Mouse (Mus musculus): ENCODE results near the gene Slc12a6. TPM values are rescaled to one million over a fixed set of nuclear protein-coding genes. Genes with fewer than 3 reads are reported as not detected.
"Not testable (repeated sequence)": the region's sequence is repeated elsewhere in the genome, so short reads cannot be mapped to it uniquely, and the experiment has no call there.

The Slc12a6 gene
- polyA plus RNA-seq, 1 experiment from 2014 or later: 9.7 TPM

GRCm38 (mm10) chr2:112267547-112268269, 2.1 kb downstream of the Slc12a6 start:
- Histone ChIP-seq H3K9me3 (no peaks in the 10 kb centered on the region), H3K27me3 (replicated peaks; ENCODE audit: low read depth, poor library complexity, severe bottlenecking) (no peaks in the 10 kb centered on the region), H3K36me3 (replicated peaks) (no peaks in the 10 kb centered on the region; the same call in 1 of the 2 replicates), H3K27ac (replicated peaks) (no peak overlapping the region), H3K4me1 (peaks cover 24% of the 10 kb centered on the region), H3K4me3 (no peak overlapping the region; the same call in 1 of the 2 replicates)
- no peak for DNase-seq (ENCODE audit: low spot score)
- WGBS: 85% methylated on average over 8 of the region's 8 CpGs

- no peak overlapping the region for H3K27ac ChIP-seq (replicated peaks)
- no peak for DNase-seq (ENCODE audit: low spot score)
- H3K36me3 ChIP-seq (replicated peaks): no peaks in the 10 kb centered on the region
- no peak overlapping the region for H3K4me3 ChIP-seq
- H3K27me3 ChIP-seq (replicated peaks; ENCODE audit: low read depth, poor library complexity, severe bottlenecking): no peaks in the 10 kb centered on the region
- no peaks in the 10 kb centered on the region for H3K9me3 ChIP-seq
- WGBS: 86% methylated on average over 2 of the region's 2 CpGs
- peaks cover 15% of the 10 kb centered on the region for H3K4me1 ChIP-seq
These were observed 4.4 kb downstream of the Slc12a6 start for GRCm38 (mm10) chr2:112270011-112270410.

- Histone ChIP-seq H3K27ac (replicated peaks) (no peak overlapping the region), H3K4me1 (no peaks in the 10 kb centered on the region; the same call in 1 of the 2 replicates), H3K4me3 (no peak overlapping the region), H3K9me3 (no peaks in the 10 kb centered on the region), H3K27me3 (replicated peaks; ENCODE audit: low read depth, poor library complexity, severe bottlenecking) (no peaks in the 10 kb centered on the region), H3K36me3 (replicated peaks) (no peaks in the 10 kb centered on the region)
- WGBS: 83% methylated on average over 2 of the region's 2 CpGs
- no peak for DNase-seq (ENCODE audit: low spot score)
These were observed 7.3 kb downstream of the Slc12a6 start for GRCm38 (mm10) chr2:112272909-112273308.

GRCm38 (mm10) chr2:112273474-112273873, 7.8 kb downstream of the Slc12a6 start:
- no peaks in the 10 kb centered on the region for H3K9me3 ChIP-seq
- H3K4me1 ChIP-seq: no peaks in the 10 kb centered on the region; the same call in 1 of the 2 replicates
- 87% methylated on average over 6 of the region's 6 CpGs for WGBS
- no peak overlapping the region for H3K4me3 ChIP-seq
- H3K27ac ChIP-seq (replicated peaks): no peak overlapping the region
- DNase-seq (ENCODE audit: low spot score): no peak
- no peaks in the 10 kb centered on the region for H3K36me3 ChIP-seq (replicated peaks)
- H3K27me3 ChIP-seq (replicated peaks; ENCODE audit: low read depth, poor library complexity, severe bottlenecking): no peaks in the 10 kb centered on the region

- 91% methylated on average over 3 of the region's 3 CpGs for WGBS
- H3K36me3 ChIP-seq (replicated peaks): no peaks in the 10 kb centered on the region
- no peaks in the 10 kb centered on the region for H3K9me3 ChIP-seq
- no peak overlapping the region for H3K4me3 ChIP-seq
- no peaks in the 10 kb centered on the region for H3K27me3 ChIP-seq (replicated peaks; ENCODE audit: low read depth, poor library complexity, severe bottlenecking)
- no peak for DNase-seq (ENCODE audit: low spot score)
- H3K4me1 ChIP-seq: no peaks in the 10 kb centered on the region
- no peak overlapping the region for H3K27ac ChIP-seq (replicated peaks)
These were observed 11.2 kb downstream of the Slc12a6 start for GRCm38 (mm10) chr2:112276870-112277269.

GRCm38 (mm10) chr2:112282846-112283245, 17.2 kb downstream of the Slc12a6 start:
- no peak overlapping the region for H3K4me3 ChIP-seq
- no peak overlapping the region for H3K27ac ChIP-seq (replicated peaks)
- H3K36me3 ChIP-seq (replicated peaks): no peaks in the 10 kb centered on the region
- DNase-seq (ENCODE audit: low spot score): no peak
- peaks cover 8% of the 10 kb centered on the region for H3K4me1 ChIP-seq
- WGBS: 93% methylated on average over 1 of the region's 1 CpGs
- no peaks in the 10 kb centered on the region for H3K9me3 ChIP-seq
- H3K27me3 ChIP-seq (replicated peaks; ENCODE audit: low read depth, poor library complexity, severe bottlenecking): no peaks in the 10 kb centered on the region

- Histone ChIP-seq H3K27ac (replicated peaks) (peak overlapping the region; percentile 76), H3K27me3 (replicated peaks; ENCODE audit: low read depth, poor library complexity, severe bottlenecking) (no peaks in the 10 kb centered on the region), H3K36me3 (replicated peaks) (no peaks in the 10 kb centered on the region), H3K9me3 (no peaks in the 10 kb centered on the region), H3K4me3 (peak overlapping the region; percentile 65), H3K4me1 (peaks cover 8% of the 10 kb centered on the region)
- 1% methylated on average over 21 of the region's 21 CpGs for WGBS
- DNase-seq (ENCODE audit: low spot score): peak; percentile 59
These were observed 18.9 kb downstream of the Slc12a6 start for GRCm38 (mm10) chr2:112284363-112285030.

- H3K4me1 ChIP-seq: peaks cover 8% of the 10 kb centered on the region
- H3K4me3 ChIP-seq: peak overlapping the region; percentile 65
- H3K9me3 ChIP-seq: no peaks in the 10 kb centered on the region
- no peaks in the 10 kb centered on the region for H3K36me3 ChIP-seq (replicated peaks)
- 64% methylated on average over 6 of the region's 6 CpGs for WGBS
- DNase-seq (ENCODE audit: low spot score): no peak
- no peak overlapping the region for H3K27ac ChIP-seq (replicated peaks)
- H3K27me3 ChIP-seq (replicated peaks; ENCODE audit: low read depth, poor library complexity, severe bottlenecking): no peaks in the 10 kb centered on the region
These were observed 19.4 kb downstream of the Slc12a6 start for GRCm38 (mm10) chr2:112285031-112285390.

GRCm38 (mm10) chr2:112286062-112286461, 20.4 kb downstream of the Slc12a6 start:
- not testable (repeated sequence) for H3K4me3 ChIP-seq; H3K4me1 ChIP-seq; H3K27ac ChIP-seq (replicated peaks); H3K27me3 ChIP-seq (replicated peaks; ENCODE audit: low read depth, poor library complexity, severe bottlenecking); H3K36me3 ChIP-seq (replicated peaks); H3K9me3 ChIP-seq; DNase-seq (ENCODE audit: low spot score)
- WGBS: 96% methylated on average over 1 of the region's 1 CpGs

GRCm38 (mm10) chr2:112287059-112287458, 21.4 kb downstream of the Slc12a6 start:
- no peak overlapping the region for H3K27ac ChIP-seq (replicated peaks)
- H3K36me3 ChIP-seq (replicated peaks): no peaks in the 10 kb centered on the region
- no peak overlapping the region for H3K4me3 ChIP-seq
- WGBS: 72% methylated on average over 4 of the region's 4 CpGs
- H3K9me3 ChIP-seq: no peaks in the 10 kb centered on the region
- H3K27me3 ChIP-seq (replicated peaks; ENCODE audit: low read depth, poor library complexity, severe bottlenecking): no peaks in the 10 kb centered on the region
- H3K4me1 ChIP-seq: peaks cover 8% of the 10 kb centered on the region
- no peak for DNase-seq (ENCODE audit: low spot score)

- Histone ChIP-seq H3K4me1 (peaks cover 2% of the 10 kb centered on the region), H3K27ac (replicated peaks) (no peak overlapping the region), H3K4me3 (no peak overlapping the region), H3K9me3 (no peaks in the 10 kb centered on the region), H3K36me3 (replicated peaks) (no peaks in the 10 kb centered on the region), H3K27me3 (replicated peaks; ENCODE audit: low read depth, poor library complexity, severe bottlenecking) (no peaks in the 10 kb centered on the region)
- no peak for DNase-seq (ENCODE audit: low spot score)
- 94% methylated on average over 3 of the region's 3 CpGs for WGBS
These were observed 23.9 kb downstream of the Slc12a6 start for GRCm38 (mm10) chr2:112289507-112289906.

- H3K27ac ChIP-seq (replicated peaks): no peak overlapping the region
- 85% methylated on average over 2 of the region's 2 CpGs for WGBS
- no peaks in the 10 kb centered on the region for H3K9me3 ChIP-seq
- no peaks in the 10 kb centered on the region for H3K4me1 ChIP-seq
- no peaks in the 10 kb centered on the region for H3K36me3 ChIP-seq (replicated peaks)
- no peak for DNase-seq (ENCODE audit: low spot score)
- H3K4me3 ChIP-seq: no peak overlapping the region
- H3K27me3 ChIP-seq (replicated peaks; ENCODE audit: low read depth, poor library complexity, severe bottlenecking): no peaks in the 10 kb centered on the region
These were observed 27.2 kb downstream of the Slc12a6 start for GRCm38 (mm10) chr2:112292823-112293222.

- Histone ChIP-seq H3K4me3 (no peak overlapping the region), H3K27me3 (replicated peaks; ENCODE audit: low read depth, poor library complexity, severe bottlenecking) (no peaks in the 10 kb centered on the region), H3K36me3 (replicated peaks) (no peaks in the 10 kb centered on the region), H3K27ac (replicated peaks) (no peak overlapping the region), H3K4me1 (no peaks in the 10 kb centered on the region), H3K9me3 (no peaks in the 10 kb centered on the region)
- 87% methylated on average over 3 of the region's 3 CpGs for WGBS
- no peak for DNase-seq (ENCODE audit: low spot score)
These were observed 30.6 kb downstream of the Slc12a6 start for GRCm38 (mm10) chr2:112296211-112296610.

Measured in embryonic facial prominence, embryonic 10.5 days (tissue).